Mouse (Mus musculus): ENCODE measurements around the gene AC124108.1.

DNA sequence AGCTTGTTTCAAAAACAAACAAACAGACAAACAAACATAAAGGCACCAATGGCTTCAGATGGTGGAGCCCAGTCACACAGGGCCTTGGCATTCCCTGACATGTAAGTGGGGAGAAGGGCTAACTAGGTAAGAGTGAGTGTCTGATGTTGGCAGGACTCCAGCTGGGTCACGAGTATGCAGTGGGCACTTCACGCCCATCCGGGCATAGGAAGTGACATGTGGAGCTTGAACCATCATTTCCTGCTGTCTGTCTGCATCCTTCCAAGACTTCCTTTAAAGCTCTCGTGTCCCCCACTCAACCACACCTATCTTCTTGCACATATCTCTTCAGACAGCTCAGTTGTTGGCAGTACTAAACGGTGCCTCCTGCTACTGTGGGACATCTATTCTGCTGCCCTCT, 48.2 kb upstream of the AC124108.1 start:
- TF ChIP-seq CTCF (IDR thresholded peaks at IDR 0.05; ENCODE audit: low read depth) (no peak), EP300 (IDR thresholded peaks at IDR 0.05; ENCODE audit: low read depth) (no peak)
